Mouse (Mus musculus): ENCODE results near the gene Traf1.

Gene Traf1

GRCm38 (mm10) chr2:34938269-34939208 lies 23.0 kb downstream of the Traf1 start:
- no peak for DNase-seq

GRCm38 (mm10) chr2:34937460-34937859 lies 24.1 kb downstream of the Traf1 start:
- DNase-seq, result no peak

GRCm38 (mm10) chr2:34927320-34927719 lies 34.3 kb downstream of the Traf1 start:
- DNase-seq, result no peak

GRCm38 (mm10) chr2:34922729-34923128 lies 38.8 kb downstream of the Traf1 start:
- DNase-seq, result no peak

GRCm38 (mm10) chr2:34920144-34920543 lies 41.4 kb downstream of the Traf1 start:
- DNase-seq, result no peak

GRCm38 (mm10) chr2:34915103-34915502 lies 46.5 kb downstream of the Traf1 start:
- DNase-seq, result no peak

- DNase-seq, result no peak
Measured at GRCm38 (mm10) chr2:34914823-34915082, 46.8 kb downstream of the Traf1 start.

- no peak for DNase-seq
Measured at GRCm38 (mm10) chr2:34914069-34914822, 47.3 kb downstream of the Traf1 start.

- DNase-seq, result no peak
Measured at GRCm38 (mm10) chr2:34913218-34914068, 48.1 kb downstream of the Traf1 start, which contains the start of gene Phf19. Phf19 (minus strand) TSS chr2:34914026.

GRCm38 (mm10) chr2:34912613-34913012 lies 49.0 kb downstream of the Traf1 start:
- no peak for DNase-seq

GRCm38 (mm10) chr2:34911871-34912270 lies 49.7 kb downstream of the Traf1 start:
- no peak for DNase-seq

- DNase-seq, result no peak
Measured at GRCm38 (mm10) chr2:34909719-34910118, 51.9 kb downstream of the Traf1 start.

GRCm38 (mm10) chr2:34906861-34907604 lies 54.5 kb downstream of the Traf1 start:
- DNase-seq, result no peak

GRCm38 (mm10) chr2:34906426-34906825 lies 55.1 kb downstream of the Traf1 start:
- DNase-seq, result no peak

GRCm38 (mm10) chr2:34904849-34905542 lies 56.6 kb downstream of the Traf1 start:
- DNase-seq, result peak; percentile 96

- no peak for DNase-seq
Measured at GRCm38 (mm10) chr2:34903652-34904405, 57.7 kb downstream of the Traf1 start.

GRCm38 (mm10) chr2:34903191-34903590 lies 58.4 kb downstream of the Traf1 start:
- no peak for DNase-seq

- no peak for DNase-seq
Measured at GRCm38 (mm10) chr2:34902731-34903130, 58.8 kb downstream of the Traf1 start.

GRCm38 (mm10) chr2:34901726-34902125 lies 59.8 kb downstream of the Traf1 start:
- DNase-seq, result no peak

- no peak for DNase-seq
Measured at GRCm38 (mm10) chr2:34900412-34900811, 61.2 kb downstream of the Traf1 start.

- no peak for DNase-seq
Measured at GRCm38 (mm10) chr2:34899682-34900081, 61.9 kb downstream of the Traf1 start.
